Mouse (Mus musculus) hindbrain, embryonic 14.5 days (tissue): ENCODE data around the gene Nfib. TPM values are rescaled to one million over a fixed set of nuclear protein-coding genes. Genes with fewer than 3 reads are reported as not detected.

ENCODE experiments used
- ATAC-seq: fragments of 200-750 bp; cut with Nextera tagmentation; 2 replicates; pipeline ENCODE4 v1.8.0; 2017; ENCODE audit warnings: moderate number of reproducible peaks, mild to moderate bottlenecking, moderate TSS enrichment, moderate library complexity; ENCODE audit not compliant: low FRiP score
- DNase-seq: peaks from one replicate; pipeline ENCODE4 v3.0.0-alpha.2; 2015; ENCODE audit warnings: low spot score
- H3K27ac ChIP-seq: fragments of 300-500 bp; sonication (generic); 2 replicates; pipeline ENCODE4 v1.5.1; 2014; ENCODE audit warnings: mild to moderate bottlenecking, moderate library complexity
- H3K27me3 ChIP-seq: fragments of 300-500 bp; sonication (generic); 2 replicates; pipeline ENCODE4 v1.6.1; 2014; ENCODE audit warnings: mild to moderate bottlenecking, low read length, mixed read lengths; ENCODE audit not compliant: control insufficient read depth, insufficient read depth
- H3K36me3 ChIP-seq: fragments of 300-500 bp; sonication (generic); replicated peaks from 2 replicates; pipeline ENCODE4 v1.6.1; 2014; ENCODE audit not compliant: control insufficient read depth, insufficient read depth
- H3K4me1 ChIP-seq: fragments of 300-500 bp; sonication (generic); replicated peaks from 2 replicates; pipeline ENCODE4 v1.6.1; 2014; ENCODE audit warnings: antibody characterized with exemption, low read length, mixed read lengths; ENCODE audit not compliant: control insufficient read depth, insufficient read depth
- H3K4me2 ChIP-seq: fragments of 300-500 bp; sonication (generic); replicated peaks from 2 replicates; pipeline ENCODE4 v1.6.1; 2014; ENCODE audit warnings: mild to moderate bottlenecking, moderate library complexity
- H3K4me3 ChIP-seq: fragments of 300-500 bp; sonication (generic); replicated peaks from 2 replicates; pipeline ENCODE4 v1.5.1; 2014; ENCODE audit warnings: mild to moderate bottlenecking, low read length
- H3K9ac ChIP-seq: fragments of 300-500 bp; sonication (generic); 2 replicates; pipeline ENCODE4 v1.6.1; 2014
- H3K9me3 ChIP-seq: fragments of 300-500 bp; sonication (generic); 2 replicates; pipeline ENCODE4 v1.6.1; 2016; ENCODE audit warnings: low read length; ENCODE audit not compliant: control insufficient read depth
- WGBS: fragments of 180-500 bp; shearing (Covaris S2); extraction: QIAGEN DNeasy Blood & Tissue Kit; methylation state at CpG from one replicate; pipeline ENCODE4 v1.1.7; 2014; 5-methylcytosine and 5-hydroxymethylcytosine counted together
- polyA plus RNA-seq: library from polyadenylated mRNA; unstranded; fragments of >200 nt; fragmentation: Nextera tagmentation; extraction: Ambion mirVana; gene quantifications from 2 replicates; pipeline ENCODE4 v1.2.1, GENCODE M21; 2014

The Nfib gene
- polyA plus RNA-seq, 1 experiment from 2014 or later = 90.8 TPM

DNA sequence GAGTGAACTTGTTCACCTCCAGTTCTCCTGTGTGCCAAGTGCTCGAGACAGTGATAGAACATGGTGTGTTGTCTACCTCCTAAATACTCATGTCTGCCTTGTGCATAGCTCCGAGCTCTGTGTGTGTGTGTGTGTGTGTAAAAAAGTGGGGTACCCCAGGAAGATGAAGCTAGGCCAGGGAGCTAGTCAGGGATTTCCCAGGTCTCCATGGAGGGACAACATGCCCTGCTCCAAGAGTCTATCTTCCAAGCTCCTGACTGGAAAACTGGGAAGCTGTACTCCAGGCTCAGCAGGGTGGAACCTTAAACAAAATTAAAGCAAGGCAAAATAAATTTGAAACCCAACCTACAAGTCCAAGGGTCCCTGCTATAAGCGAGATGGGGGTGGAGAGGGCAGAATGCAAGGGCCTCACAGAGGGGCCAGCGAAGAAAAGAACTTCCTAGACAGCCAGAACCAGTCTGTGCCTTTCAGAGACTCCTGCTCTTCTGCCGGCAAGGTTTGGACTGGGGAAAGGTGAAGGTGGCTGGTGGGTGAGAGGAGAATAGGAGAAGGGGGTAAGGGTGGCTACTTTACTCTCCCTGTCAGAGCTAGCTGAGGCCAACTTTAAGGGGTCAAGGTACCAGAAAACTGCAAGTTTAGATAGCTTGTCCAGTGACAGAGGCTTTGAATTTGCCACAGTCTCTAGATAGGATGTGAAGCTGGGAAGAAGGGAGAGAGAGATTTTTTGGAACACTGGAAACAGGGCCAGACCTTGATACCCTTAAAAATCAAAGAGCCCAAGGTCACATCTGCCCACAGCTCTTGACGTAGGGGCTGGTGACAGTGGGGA lies 169.7 kb downstream of the Nfib start:
- Histone ChIP-seq H3K27me3 (peaks cover 24% of the 10 kb centered on the region), H3K4me1 (peaks cover 38% of the 10 kb centered on the region), H3K9ac (no peak overlapping the region), H3K4me2 (peak overlapping the region; percentile 69), H3K9me3 (no peaks in the 10 kb centered on the region), H3K27ac (no peak overlapping the region), H3K36me3 (no peaks in the 10 kb centered on the region), H3K4me3 (no peak overlapping the region; the same call in 1 of the 2 replicates)
- no peak for ATAC-seq
- WGBS = 43% methylated on average over 6 of the region's 6 CpGs
- DNase-seq = no peak

- Histone ChIP-seq H3K4me3 (no peak overlapping the region), H3K9ac (peak overlapping the region; percentile 6; the same call in 1 of the 2 replicates), H3K27ac (peak overlapping the region; percentile 83), H3K36me3 (no peaks in the 10 kb centered on the region), H3K9me3 (no peaks in the 10 kb centered on the region), H3K4me2 (peak overlapping the region; percentile 16), H3K27me3 (peaks cover 19% of the 10 kb centered on the region), H3K4me1 (peaks cover 41% of the 10 kb centered on the region)
- DNase-seq (peak; percentile 77), ATAC-seq (peak; percentile 79)
- WGBS = 15% methylated on average over 3 of the region's 3 CpGs
Observed at GRCm38 (mm10) chr4:82533231-82533630, 172.3 kb downstream of the Nfib start.

DNA sequence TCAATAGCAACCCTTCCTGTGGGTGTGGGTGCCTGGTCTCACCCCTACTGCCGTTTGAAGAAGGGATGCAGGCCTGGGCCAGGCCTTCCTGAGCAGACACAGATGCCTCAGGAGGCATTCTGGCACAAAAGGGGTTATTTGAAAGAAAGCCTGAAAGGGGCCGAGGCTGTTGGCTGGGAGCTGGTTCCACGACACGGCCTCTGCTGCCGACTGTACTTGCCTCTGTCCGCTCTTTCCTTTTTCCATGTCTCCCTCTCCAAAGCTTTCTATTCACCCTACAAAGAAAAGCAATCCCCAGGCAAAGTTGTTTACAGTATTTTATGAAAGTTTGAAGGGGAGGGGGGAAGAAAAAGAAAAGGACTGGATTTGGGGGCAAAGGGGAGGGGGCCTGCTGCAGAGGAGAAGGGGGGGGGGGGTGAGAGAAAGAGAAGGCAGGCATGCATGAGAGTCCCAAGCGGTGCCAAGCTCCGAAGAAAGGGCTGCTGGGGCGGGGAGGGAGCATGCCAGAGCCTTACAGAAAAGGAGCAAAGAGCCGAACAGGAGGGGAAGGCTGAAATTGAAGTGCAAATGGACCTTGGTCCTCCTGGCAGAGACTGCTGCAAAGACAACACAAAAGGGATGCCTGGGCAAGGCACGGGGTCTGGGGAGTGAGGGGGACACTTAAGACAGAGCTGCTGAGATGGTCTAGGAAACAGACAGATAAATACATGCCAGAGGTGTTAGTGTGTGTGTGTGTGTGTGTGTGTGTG lies 172.9 kb downstream of the Nfib start:
- peak overlapping the region; percentile 83 for H3K27ac ChIP-seq
- peak; percentile 85 for ATAC-seq
- H3K9me3 ChIP-seq = no peaks in the 10 kb centered on the region
- H3K9ac ChIP-seq = peak overlapping the region; percentile 54
- peak; percentile 59 for DNase-seq
- WGBS = 7% methylated on average over 11 of the region's 11 CpGs
- H3K4me2 ChIP-seq = peak overlapping the region; percentile 23
- no peaks in the 10 kb centered on the region for H3K36me3 ChIP-seq
- no peak overlapping the region for H3K4me3 ChIP-seq
- H3K27me3 ChIP-seq = peaks cover 19% of the 10 kb centered on the region
- peaks cover 38% of the 10 kb centered on the region for H3K4me1 ChIP-seq

- Histone ChIP-seq H3K9ac (peak overlapping the region; percentile 54), H3K4me2 (peak overlapping the region; percentile 23), H3K4me1 (peaks cover 32% of the 10 kb centered on the region), H3K9me3 (no peaks in the 10 kb centered on the region), H3K36me3 (no peaks in the 10 kb centered on the region), H3K27me3 (peaks cover 19% of the 10 kb centered on the region), H3K27ac (peak overlapping the region; percentile 83), H3K4me3 (no peak overlapping the region)
- WGBS = 32% methylated on average over 5 of the region's 5 CpGs
- DNase-seq (no peak), ATAC-seq (no peak)
Observed at GRCm38 (mm10) chr4:82531977-82532376, 173.6 kb downstream of the Nfib start.

GRCm38 (mm10) chr4:82530875-82531353 lies 174.6 kb downstream of the Nfib start:
- Histone ChIP-seq H3K27ac (peak overlapping the region; percentile 83), H3K4me2 (no peak overlapping the region), H3K9ac (no peak overlapping the region), H3K36me3 (no peaks in the 10 kb centered on the region), H3K4me3 (no peak overlapping the region), H3K4me1 (peaks cover 26% of the 10 kb centered on the region), H3K9me3 (no peaks in the 10 kb centered on the region), H3K27me3 (peaks cover 13% of the 10 kb centered on the region)
- DNase-seq = no peak
- 42% methylated on average over 3 of the region's 3 CpGs for WGBS
- no peak for ATAC-seq

DNA sequence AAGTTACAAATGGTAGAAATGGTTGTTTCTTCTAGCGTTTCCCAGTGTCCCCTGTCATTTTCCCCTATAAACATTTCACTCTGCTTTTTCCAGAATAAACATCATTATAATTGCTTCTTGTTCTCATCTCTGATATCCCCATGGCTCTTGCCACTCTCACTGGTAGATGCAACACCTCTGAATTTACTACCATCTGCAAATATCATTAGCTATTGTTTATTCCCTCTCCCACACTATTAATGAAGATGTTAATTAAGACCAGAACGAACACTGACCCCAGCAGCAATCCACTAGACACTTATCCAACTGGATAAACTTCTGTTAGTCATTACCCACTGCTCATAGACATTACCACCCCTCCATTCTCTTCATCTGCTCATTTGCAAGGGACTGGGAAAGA lies 176.6 kb downstream of the Nfib start:
- no peaks in the 10 kb centered on the region for H3K9me3 ChIP-seq
- H3K4me2 ChIP-seq = no peak overlapping the region
- no peaks in the 10 kb centered on the region for H3K36me3 ChIP-seq
- no peak overlapping the region for H3K9ac ChIP-seq
- 63% methylated on average over 2 of the region's 2 CpGs for WGBS
- ATAC-seq (no peak), DNase-seq (no peak)
- no peaks in the 10 kb centered on the region for H3K27me3 ChIP-seq
- no peak overlapping the region for H3K4me3 ChIP-seq
- H3K4me1 ChIP-seq = peaks cover 20% of the 10 kb centered on the region
- H3K27ac ChIP-seq = no peak overlapping the region

- DNase-seq (no peak), ATAC-seq (peak; percentile 43; the same call in 1 of the 2 replicates)
- no peak overlapping the region for H3K4me2 ChIP-seq
- no peaks in the 10 kb centered on the region for H3K36me3 ChIP-seq
- WGBS = 86% methylated on average over 4 of the region's 4 CpGs
- no peaks in the 10 kb centered on the region for H3K9me3 ChIP-seq
- no peak overlapping the region for H3K27ac ChIP-seq
- 0 out of 2 replicates have a peak, but pooled peaks cover 2% of the 10 kb centered on the region for H3K4me1 ChIP-seq
- H3K9ac ChIP-seq = no peak overlapping the region
- H3K27me3 ChIP-seq = no peaks in the 10 kb centered on the region
- no peak overlapping the region for H3K4me3 ChIP-seq
Observed at GRCm38 (mm10) chr4:82519935-82520334, 185.6 kb downstream of the Nfib start.

DNA sequence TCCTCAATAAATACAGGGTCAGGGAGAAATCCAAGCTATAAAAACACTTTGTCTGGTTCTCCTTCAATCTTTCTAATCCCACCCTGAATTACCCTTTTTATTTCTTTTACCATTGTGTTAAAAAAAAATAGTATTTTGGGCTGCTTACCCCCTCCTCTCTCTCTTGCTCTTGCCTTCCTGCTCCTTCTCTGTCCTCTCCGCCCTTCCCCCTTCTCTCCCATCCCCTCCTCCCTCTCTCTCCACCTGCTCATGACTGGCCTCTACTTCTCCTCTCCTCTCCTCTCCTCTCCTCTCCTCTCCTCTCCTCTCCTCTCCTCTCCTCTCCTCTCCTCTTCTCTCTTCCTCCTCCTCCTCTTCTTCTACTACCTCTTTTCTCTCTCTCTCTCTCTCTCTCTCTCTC lies 187.4 kb downstream of the Nfib start:
- no peak overlapping the region for H3K4me3 ChIP-seq
- no peak overlapping the region for H3K9ac ChIP-seq
- no peak for DNase-seq
- H3K27ac ChIP-seq = no peak overlapping the region
- ATAC-seq = no peak
- no peaks in the 10 kb centered on the region for H3K4me1 ChIP-seq
- H3K27me3 ChIP-seq = no peaks in the 10 kb centered on the region
- H3K4me2 ChIP-seq = no peak overlapping the region
- no peaks in the 10 kb centered on the region for H3K9me3 ChIP-seq
- H3K36me3 ChIP-seq = no peaks in the 10 kb centered on the region
- WGBS = 84% methylated on average over 1 of the region's 1 CpGs

DNA sequence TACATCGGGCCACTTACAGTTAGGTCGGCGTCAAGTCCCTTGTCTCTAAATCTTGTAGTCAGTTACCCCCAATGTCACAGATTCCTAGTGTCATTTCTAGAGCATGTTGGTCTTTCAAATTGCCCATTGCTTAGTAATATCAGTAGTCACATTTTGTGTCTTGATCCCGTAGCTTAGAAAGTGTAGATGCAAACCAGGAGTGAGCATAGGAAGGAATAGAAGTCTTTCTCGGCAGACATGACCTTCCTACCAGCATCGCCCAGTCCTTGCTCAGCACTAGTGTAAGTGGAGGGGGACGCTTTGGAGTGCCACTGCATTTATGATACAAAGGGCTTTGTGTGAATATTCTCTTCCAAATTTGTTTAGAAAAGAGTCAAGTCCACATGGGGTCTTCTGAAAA lies 188.2 kb downstream of the Nfib start:
- Histone ChIP-seq H3K4me2 (no peak overlapping the region), H3K36me3 (no peaks in the 10 kb centered on the region), H3K9ac (no peak overlapping the region), H3K27ac (0 out of 2 replicates have a peak overlapping the region, but pooled peaks have one; percentile 3), H3K9me3 (no peaks in the 10 kb centered on the region), H3K27me3 (no peaks in the 10 kb centered on the region), H3K4me1 (peaks cover 6% of the 10 kb centered on the region; the same call in 1 of the 2 replicates), H3K4me3 (no peak overlapping the region)
- WGBS = 68% methylated on average over 7 of the region's 7 CpGs
- DNase-seq (no peak), ATAC-seq (no peak)
